Comparison of ENCODE assay signal across 13 mouse cellular contexts in genomic region chr1:135518661-135519060, GRCm38 (mm10).
A peak's percentile ranks its signal among the peaks of the same experiment; 100 is the strongest.
DNase-seq lines count a peak whose midpoint lies in the region; ATAC-seq and TF ChIP-seq lines count a peak whose summit lies in the region.
"Had no signal": no experiment of that assay in that cellular context is flagged by ENCODE, and none has a peak within 500 bp of the region (broad histone marks: within the 10 kb centered on the region; RNA-seq: fewer than 3 reads in every experiment).

No protein-coding gene starts in this region.

- no peak for DNase-seq in hindbrain, embryonic 11.5 days (ENCODE audit: low spot score)
- DNase-seq in hindbrain, embryonic 10.5 days (ENCODE audit: low spot score): no peak
- peak; percentile 37 to 68 for DNase-seq in layer of hippocampus, adult 2 months (ENCODE audit: low spot score in 2 of 2)
- DNase-seq in retina, embryonic 14.5 days (ENCODE audit: low spot score): peak; percentile 61
- no peak for DNase-seq in spleen, postnatal 10 days (ENCODE audit: low spot score in 2 of 2)
- no peak for DNase-seq in liver, postnatal 0 days

- TF ChIP-seq EP300 in liver, postnatal 0 days (IDR thresholded peaks at IDR 0.05; ENCODE audit: low read depth): no peak

- H3K4me1 ChIP-seq in hindbrain, embryonic 11.5 days (replicated peaks; ENCODE audit: control insufficient read depth, insufficient read depth, low read length): no peaks in the 10 kb centered on the region
- H3K4me1 ChIP-seq in hindbrain, embryonic 10.5 days (replicated peaks): peaks cover 57% of the 10 kb centered on the region
- H3K4me1 ChIP-seq in forebrain, embryonic 15.5 days: peaks cover 63% of the 10 kb centered on the region
- H3K4me1 ChIP-seq in kidney, embryonic 15.5 days: peaks cover 44% of the 10 kb centered on the region
- peaks cover 22% of the 10 kb centered on the region for H3K4me1 ChIP-seq in liver, postnatal 0 days (ENCODE audit: insufficient read depth)

- no peaks in the 10 kb centered on the region for H3K36me3 ChIP-seq in hindbrain, embryonic 11.5 days (ENCODE audit: control insufficient read depth, insufficient read depth, low read length)
- H3K36me3 ChIP-seq in hindbrain, embryonic 10.5 days: peaks cover 9% of the 10 kb centered on the region
- H3K36me3 ChIP-seq in forebrain, embryonic 15.5 days: no peaks in the 10 kb centered on the region
- no peaks in the 10 kb centered on the region; the same call in 1 of the 2 replicates for H3K36me3 ChIP-seq in kidney, embryonic 15.5 days
- 0 out of 2 replicates have a peak, but pooled peaks cover 4% of the 10 kb centered on the region for H3K36me3 ChIP-seq in liver, postnatal 0 days (replicated peaks; ENCODE audit: insufficient read depth, low read length)
- H3K36me3 ChIP-seq: intestine, embryonic 15.5 days; midbrain, embryonic 12.5 days had no signal

- H3K9ac ChIP-seq in hindbrain, embryonic 11.5 days (ENCODE audit: low read depth, low read length): no peak overlapping the region
- H3K9ac ChIP-seq in forebrain, embryonic 15.5 days (replicated peaks): no peak overlapping the region
- no peak overlapping the region for H3K9ac ChIP-seq in kidney, embryonic 15.5 days
- no peak overlapping the region for H3K9ac ChIP-seq in liver, postnatal 0 days (replicated peaks)
- H3K9ac ChIP-seq: heart, embryonic 12.5 days; intestine, embryonic 15.5 days; liver, embryonic 14.5 days; midbrain, embryonic 12.5 days had no signal

- no peak overlapping the region for H3K4me2 ChIP-seq in hindbrain, embryonic 11.5 days (replicated peaks; ENCODE audit: low read depth, low read length)
- 0 out of 2 replicates have a peak overlapping the region, but pooled peaks have one; percentile 0 for H3K4me2 ChIP-seq in forebrain, embryonic 15.5 days (replicated peaks)
- H3K4me2 ChIP-seq in kidney, embryonic 15.5 days: no peak overlapping the region
- H3K4me2 ChIP-seq in liver, postnatal 0 days (ENCODE audit: low read depth, low read length): no peak overlapping the region
- H3K4me2 ChIP-seq: heart, embryonic 12.5 days; intestine, embryonic 15.5 days; midbrain, embryonic 12.5 days had no signal

- ATAC-seq in hindbrain, embryonic 11.5 days (ENCODE audit: low FRiP score): 0 out of 2 replicates have a peak, but pooled peaks have one; percentile 12
- ATAC-seq in forebrain, embryonic 15.5 days (replicated peaks): peak; percentile 82
- no peak for ATAC-seq in kidney, embryonic 15.5 days (replicated peaks; ENCODE audit: low FRiP score)
- no peak for ATAC-seq in liver, postnatal 0 days
- ATAC-seq: intestine, embryonic 15.5 days; Patski had no signal

- H3K27ac ChIP-seq in hindbrain, embryonic 11.5 days (ENCODE audit: low read depth, low read length): no peak overlapping the region
- no peak overlapping the region for H3K27ac ChIP-seq in hindbrain, embryonic 10.5 days
- peak overlapping the region; percentile 70 for H3K27ac ChIP-seq in forebrain, embryonic 15.5 days (replicated peaks)
- no peak overlapping the region for H3K27ac ChIP-seq in layer of hippocampus, adult 2 months
- no peak overlapping the region for H3K27ac ChIP-seq in kidney, embryonic 15.5 days
- no peak overlapping the region for H3K27ac ChIP-seq in liver, postnatal 0 days (ENCODE audit: low read depth)
- H3K27ac ChIP-seq: intestine, embryonic 15.5 days; liver, embryonic 14.5 days; midbrain, embryonic 12.5 days had no signal

- no peak overlapping the region for H3K4me3 ChIP-seq in hindbrain, embryonic 11.5 days (ENCODE audit: low read depth, low read length)
- no peak overlapping the region for H3K4me3 ChIP-seq in hindbrain, embryonic 10.5 days
- no peak overlapping the region for H3K4me3 ChIP-seq in forebrain, embryonic 15.5 days
- no peak overlapping the region for H3K4me3 ChIP-seq in layer of hippocampus, adult 2 months
- H3K4me3 ChIP-seq in kidney, embryonic 15.5 days (replicated peaks): no peak overlapping the region
- H3K4me3 ChIP-seq in liver, postnatal 0 days (ENCODE audit: low read depth, low read length): no peak overlapping the region
- H3K4me3 ChIP-seq: heart, embryonic 12.5 days; intestine, embryonic 15.5 days; midbrain, embryonic 12.5 days had no signal

- WGBS in hindbrain, embryonic 11.5 days: 27% methylated on average over 5 of the region's 5 CpGs
- 36% methylated on average over 5 of the region's 5 CpGs for WGBS in hindbrain, embryonic 10.5 days
- WGBS in forebrain, embryonic 15.5 days: 15% methylated on average over 5 of the region's 5 CpGs
- WGBS in kidney, embryonic 15.5 days: 38% methylated on average over 5 of the region's 5 CpGs
- WGBS in liver, postnatal 0 days (ENCODE audit: insufficient replicate concordance): 64% methylated on average over 5 of the region's 5 CpGs

- no peaks in the 10 kb centered on the region for H3K27me3 ChIP-seq in hindbrain, embryonic 11.5 days (ENCODE audit: control insufficient read depth, insufficient read depth, low read length)
- no peaks in the 10 kb centered on the region for H3K27me3 ChIP-seq in hindbrain, embryonic 10.5 days (ENCODE audit: insufficient read depth, poor library complexity, severe bottlenecking)
- H3K27me3 ChIP-seq in forebrain, embryonic 15.5 days: no peaks in the 10 kb centered on the region
- no peaks in the 10 kb centered on the region for H3K27me3 ChIP-seq in kidney, embryonic 15.5 days
- no peaks in the 10 kb centered on the region for H3K27me3 ChIP-seq in liver, postnatal 0 days (ENCODE audit: insufficient read depth, low read length)
- H3K27me3 ChIP-seq: heart, embryonic 12.5 days; intestine, embryonic 15.5 days; Patski had no signal

- no peaks in the 10 kb centered on the region for H3K9me3 ChIP-seq in hindbrain, embryonic 11.5 days (ENCODE audit: control insufficient read depth, low read length)
- H3K9me3 ChIP-seq in hindbrain, embryonic 10.5 days: 0 out of 2 replicates have a peak, but pooled peaks cover 5% of the 10 kb centered on the region
- no peaks in the 10 kb centered on the region for H3K9me3 ChIP-seq in forebrain, embryonic 15.5 days
- H3K9me3 ChIP-seq in kidney, embryonic 15.5 days (replicated peaks): no peaks in the 10 kb centered on the region
- peaks cover 4% of the 10 kb centered on the region; the same call in 1 of the 2 replicates for H3K9me3 ChIP-seq in liver, postnatal 0 days (ENCODE audit: low read length)
- H3K9me3 ChIP-seq: intestine, embryonic 15.5 days; midbrain, embryonic 12.5 days had no signal

- TF ChIP-seq CTCF in layer of hippocampus, adult 2 months (conservative IDR thresholded peaks at IDR 0.05): no peak
- no peak for TF ChIP-seq CTCF in liver, postnatal 0 days (IDR thresholded peaks at IDR 0.05; ENCODE audit: low read depth)

Comparison
In these comparisons a context has a peak if more than half of its experiments do, and no peak if none do; other contexts are left out.
1. ATAC-seq: peak in hindbrain, embryonic 11.5 days (single experiment) and forebrain, embryonic 15.5 days (single experiment); none in kidney, embryonic 15.5 days (single experiment) and liver, postnatal 0 days (single experiment).
2. DNase-seq: peak in layer of hippocampus, adult 2 months (2 of 2) and retina, embryonic 14.5 days (single experiment); none in hindbrain, embryonic 11.5 days (single experiment), hindbrain, embryonic 10.5 days (single experiment), spleen, postnatal 10 days (0 of 2) and liver, postnatal 0 days (single experiment).